Mouse (Mus musculus): ENCODE data around the gene Pacs1. TPM values are rescaled to one million over a fixed set of nuclear protein-coding genes. Genes with fewer than 3 reads are reported as not detected.

Gene Pacs1
- polyA plus RNA-seq, 1 experiment from 2014 or later = 29.3 TPM

DNA sequence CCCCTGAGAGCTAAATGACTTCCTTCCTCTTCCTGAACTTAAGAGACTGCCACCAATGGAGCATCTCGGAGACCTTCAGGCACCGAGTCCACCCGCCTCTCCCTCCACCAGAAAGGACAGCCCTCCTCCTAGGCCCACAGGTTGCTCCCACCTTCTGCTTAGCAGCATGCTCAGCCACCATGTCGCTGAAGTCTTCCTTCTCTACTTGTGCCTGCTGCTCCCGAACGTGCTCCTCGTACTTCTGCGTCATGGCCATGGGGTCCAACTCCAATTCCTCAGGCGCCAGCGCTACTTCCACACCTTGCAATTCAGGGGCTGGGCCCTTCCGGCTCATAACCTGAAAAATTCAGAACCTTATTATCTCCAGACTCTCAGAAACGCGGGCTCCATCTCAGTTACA lies 1.7 kb upstream of the Pacs1 start:
- WGBS = 89% methylated on average over 13 of the region's 13 CpGs
- H3K27ac ChIP-seq (replicated peaks; ENCODE audit: low read depth, low read length) = no peak overlapping the region
- no peak for ATAC-seq (ENCODE audit: insufficient number of reproducible peaks, low FRiP score, low TSS enrichment, low read depth)

DNA sequence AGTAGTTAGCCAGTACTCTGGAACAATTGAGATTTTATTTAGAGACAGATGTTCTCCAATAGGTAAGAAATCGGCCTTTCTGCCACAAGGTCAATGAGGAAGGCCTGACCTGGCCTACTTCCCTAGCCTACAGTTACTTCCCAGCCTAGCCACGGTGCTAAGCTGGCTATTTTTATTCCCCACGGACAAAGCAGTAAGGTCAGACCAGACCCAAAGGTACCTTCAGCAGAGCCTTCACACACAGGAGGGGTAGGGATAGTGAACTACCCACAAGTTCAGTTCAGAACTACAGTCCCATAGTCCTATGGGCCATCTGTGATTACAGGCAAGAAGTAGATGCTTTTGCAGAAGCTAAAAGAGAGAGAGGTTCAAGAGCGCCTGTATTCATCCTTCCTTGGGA lies 997 bp upstream of the Pacs1 start:
- Histone ChIP-seq H3K36me3 (ENCODE audit: control insufficient read depth, insufficient read depth, low read length) (peaks cover 18% of the 10 kb centered on the region), H3K4me1 (ENCODE audit: control insufficient read depth, insufficient read depth, low read length) (peaks cover 14% of the 10 kb centered on the region), H3K27ac (replicated peaks; ENCODE audit: low read depth, low read length) (peak overlapping the region; percentile 85), H3K4me3 (ENCODE audit: low read depth, low read length) (no peak overlapping the region), H3K4me2 (ENCODE audit: low read depth, severe bottlenecking) (0 out of 2 replicates have a peak overlapping the region, but pooled peaks have one; percentile 88), H3K9me3 (ENCODE audit: control insufficient read depth, low read length) (no peaks in the 10 kb centered on the region), H3K27me3 (ENCODE audit: control insufficient read depth, insufficient read depth, low read length) (no peaks in the 10 kb centered on the region), H3K9ac (ENCODE audit: low read length) (no peak overlapping the region)
- 80% methylated on average over 4 of the region's 4 CpGs for WGBS
- DNase-seq (ENCODE audit: low spot score) (no peak), ATAC-seq (ENCODE audit: insufficient number of reproducible peaks, low FRiP score, low TSS enrichment, low read depth) (no peak)

More for the DNA sequence above, 1.7 kb upstream of the Pacs1 start:
- no peaks in the 10 kb centered on the region for H3K27me3 ChIP-seq (ENCODE audit: control insufficient read depth, insufficient read depth, low read length)
- H3K36me3 ChIP-seq (ENCODE audit: control insufficient read depth, insufficient read depth, low read length) = peaks cover 18% of the 10 kb centered on the region
- no peak for DNase-seq (ENCODE audit: low spot score)
- no peak overlapping the region for H3K9ac ChIP-seq (ENCODE audit: low read length)
- H3K9me3 ChIP-seq (ENCODE audit: control insufficient read depth, low read length) = no peaks in the 10 kb centered on the region
- H3K4me2 ChIP-seq (ENCODE audit: low read depth, severe bottlenecking) = no peak overlapping the region
- H3K4me3 ChIP-seq (ENCODE audit: low read depth, low read length) = no peak overlapping the region
- peaks cover 14% of the 10 kb centered on the region for H3K4me1 ChIP-seq (ENCODE audit: control insufficient read depth, insufficient read depth, low read length)

DNA sequence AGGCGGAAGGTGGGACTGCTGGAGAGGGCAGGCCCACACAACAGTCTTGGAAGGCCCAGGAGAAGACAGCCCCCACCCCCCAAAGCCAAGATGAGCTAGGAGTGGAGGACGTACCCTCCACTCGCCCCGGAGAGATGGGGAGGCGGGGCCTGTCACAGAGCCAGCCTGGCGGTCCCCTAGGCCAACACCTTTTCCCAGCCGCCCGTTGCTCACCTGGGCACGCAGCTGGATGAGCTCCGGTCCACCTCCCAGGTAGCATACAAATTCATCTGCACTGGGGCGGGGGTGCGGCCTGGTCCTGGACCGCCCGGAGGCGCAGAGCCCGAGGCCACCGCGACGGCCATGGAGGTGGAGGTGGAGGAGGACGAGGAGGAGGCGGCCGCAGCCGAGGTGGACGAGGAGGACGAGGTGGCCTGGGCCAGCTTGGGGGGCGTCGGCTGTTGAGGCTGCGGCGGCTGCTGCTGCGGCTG lies 558 bp downstream of the Pacs1 start:
- 0% methylated on average over 20 of the region's 30 CpGs for WGBS

DNA sequence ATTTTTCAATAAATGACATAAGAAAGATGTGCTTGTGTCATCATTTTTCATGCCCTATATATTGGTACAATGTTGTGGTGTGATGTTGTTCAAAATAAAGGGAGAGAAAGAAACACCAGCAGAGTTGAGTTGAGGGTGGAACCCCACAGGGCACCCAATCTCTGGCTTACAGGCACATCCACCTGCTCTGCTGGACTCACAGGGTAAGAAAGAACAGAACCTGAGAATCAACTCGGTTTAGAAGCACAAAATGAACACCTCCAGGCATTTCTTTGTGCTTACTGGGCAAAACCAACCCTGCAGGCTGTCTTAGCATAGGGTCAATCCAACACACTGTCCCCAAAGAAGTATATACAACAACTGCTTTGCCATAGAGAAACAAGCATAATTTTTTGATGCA lies 1.5 kb downstream of the Pacs1 start:
- Histone ChIP-seq H3K4me2 (ENCODE audit: low read depth, severe bottlenecking) (peak overlapping the region; percentile 88), H3K9me3 (ENCODE audit: control insufficient read depth, low read length) (no peaks in the 10 kb centered on the region), H3K36me3 (ENCODE audit: control insufficient read depth, insufficient read depth, low read length) (peaks cover 11% of the 10 kb centered on the region), H3K27me3 (ENCODE audit: control insufficient read depth, insufficient read depth, low read length) (no peaks in the 10 kb centered on the region), H3K27ac (replicated peaks; ENCODE audit: low read depth, low read length) (no peak overlapping the region), H3K9ac (ENCODE audit: low read length) (no peak overlapping the region), H3K4me1 (ENCODE audit: control insufficient read depth, insufficient read depth, low read length) (peaks cover 14% of the 10 kb centered on the region), H3K4me3 (ENCODE audit: low read depth, low read length) (peak overlapping the region; percentile 85)
- DNase-seq (ENCODE audit: low spot score) = no peak
- WGBS = 68% methylated on average over 1 of the region's 1 CpGs
- ATAC-seq (ENCODE audit: insufficient number of reproducible peaks, low FRiP score, low TSS enrichment, low read depth) = no peak

More for the DNA sequence above, 558 bp downstream of the Pacs1 start:
- Histone ChIP-seq H3K9me3 (ENCODE audit: control insufficient read depth, low read length) (no peaks in the 10 kb centered on the region), H3K4me3 (ENCODE audit: low read depth, low read length) (peak overlapping the region; percentile 85), H3K4me1 (ENCODE audit: control insufficient read depth, insufficient read depth, low read length) (peaks cover 14% of the 10 kb centered on the region), H3K4me2 (ENCODE audit: low read depth, severe bottlenecking) (peak overlapping the region; percentile 88), H3K36me3 (ENCODE audit: control insufficient read depth, insufficient read depth, low read length) (peaks cover 13% of the 10 kb centered on the region), H3K9ac (ENCODE audit: low read length) (peak overlapping the region; percentile 89), H3K27ac (replicated peaks; ENCODE audit: low read depth, low read length) (peak overlapping the region; percentile 85; the same call in 1 of the 2 replicates), H3K27me3 (ENCODE audit: control insufficient read depth, insufficient read depth, low read length) (no peaks in the 10 kb centered on the region)
- ATAC-seq (ENCODE audit: insufficient number of reproducible peaks, low FRiP score, low TSS enrichment, low read depth) (peak; percentile 63), DNase-seq (ENCODE audit: low spot score) (peak; percentile 67)

- H3K36me3 ChIP-seq (ENCODE audit: control insufficient read depth, insufficient read depth, low read length) = peaks cover 4% of the 10 kb centered on the region; the same call in 1 of the 2 replicates
Observed at GRCm38 (mm10) chr19:5269392-5269791, 3.5 kb downstream of the Pacs1 start.

DNA sequence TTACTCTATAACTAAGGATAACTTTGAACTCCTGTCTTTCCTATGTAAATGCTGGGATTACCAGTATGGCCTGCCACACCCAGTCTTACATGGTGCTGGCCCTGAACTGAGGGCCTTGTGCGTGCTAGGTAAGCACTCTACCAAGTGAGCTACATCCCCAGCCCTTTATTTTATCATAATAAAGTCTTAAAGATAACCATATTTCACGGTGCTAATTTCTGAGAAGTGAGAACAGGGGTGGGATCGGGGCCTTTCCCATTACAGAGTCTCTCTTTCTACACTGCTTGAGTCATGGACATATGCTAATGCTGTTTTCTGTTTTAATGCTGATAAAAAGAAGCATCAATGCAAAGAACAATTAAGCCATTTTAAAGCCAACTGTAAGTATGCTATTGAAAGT lies 4.0 kb downstream of the Pacs1 start:
- Histone ChIP-seq H3K4me1 (ENCODE audit: control insufficient read depth, insufficient read depth, low read length) (peaks cover 12% of the 10 kb centered on the region), H3K4me3 (ENCODE audit: low read depth, low read length) (no peak overlapping the region), H3K36me3 (ENCODE audit: control insufficient read depth, insufficient read depth, low read length) (peaks cover 2% of the 10 kb centered on the region; the same call in 1 of the 2 replicates), H3K9me3 (ENCODE audit: control insufficient read depth, low read length) (no peaks in the 10 kb centered on the region), H3K27me3 (ENCODE audit: control insufficient read depth, insufficient read depth, low read length) (no peaks in the 10 kb centered on the region), H3K4me2 (ENCODE audit: low read depth, severe bottlenecking) (no peak overlapping the region), H3K9ac (ENCODE audit: low read length) (no peak overlapping the region), H3K27ac (replicated peaks; ENCODE audit: low read depth, low read length) (no peak overlapping the region)
- 86% methylated on average over 3 of the region's 3 CpGs for WGBS
- ATAC-seq (ENCODE audit: insufficient number of reproducible peaks, low FRiP score, low TSS enrichment, low read depth) (no peak), DNase-seq (ENCODE audit: low spot score) (no peak)

More at GRCm38 (mm10) chr19:5269392-5269791, 3.5 kb downstream of the Pacs1 start:
- ATAC-seq (ENCODE audit: insufficient number of reproducible peaks, low FRiP score, low TSS enrichment, low read depth) (no peak), DNase-seq (ENCODE audit: low spot score) (no peak)
- H3K27ac ChIP-seq (replicated peaks; ENCODE audit: low read depth, low read length) = no peak overlapping the region
- H3K4me1 ChIP-seq (ENCODE audit: control insufficient read depth, insufficient read depth, low read length) = peaks cover 14% of the 10 kb centered on the region
- 89% methylated on average over 5 of the region's 5 CpGs for WGBS
- no peak overlapping the region for H3K9ac ChIP-seq (ENCODE audit: low read length)
- H3K4me2 ChIP-seq (ENCODE audit: low read depth, severe bottlenecking) = no peak overlapping the region
- H3K4me3 ChIP-seq (ENCODE audit: low read depth, low read length) = no peak overlapping the region
- H3K9me3 ChIP-seq (ENCODE audit: control insufficient read depth, low read length) = no peaks in the 10 kb centered on the region
- no peaks in the 10 kb centered on the region for H3K27me3 ChIP-seq (ENCODE audit: control insufficient read depth, insufficient read depth, low read length)

GRCm38 (mm10) chr19:5268017-5268416 lies 4.9 kb downstream of the Pacs1 start:
- Histone ChIP-seq H3K4me1 (ENCODE audit: control insufficient read depth, insufficient read depth, low read length) (peaks cover 11% of the 10 kb centered on the region), H3K4me3 (ENCODE audit: low read depth, low read length) (no peak overlapping the region), H3K27ac (replicated peaks; ENCODE audit: low read depth, low read length) (no peak overlapping the region), H3K9ac (ENCODE audit: low read length) (no peak overlapping the region), H3K36me3 (ENCODE audit: control insufficient read depth, insufficient read depth, low read length) (no peaks in the 10 kb centered on the region), H3K4me2 (ENCODE audit: low read depth, severe bottlenecking) (no peak overlapping the region), H3K9me3 (ENCODE audit: control insufficient read depth, low read length) (no peaks in the 10 kb centered on the region), H3K27me3 (ENCODE audit: control insufficient read depth, insufficient read depth, low read length) (no peaks in the 10 kb centered on the region)
- ATAC-seq (ENCODE audit: insufficient number of reproducible peaks, low FRiP score, low TSS enrichment, low read depth) = no peak
- DNase-seq (ENCODE audit: low spot score) = no peak

- Histone ChIP-seq H3K9me3 (ENCODE audit: control insufficient read depth, low read length) (no peaks in the 10 kb centered on the region), H3K9ac (ENCODE audit: low read length) (no peak overlapping the region), H3K36me3 (ENCODE audit: control insufficient read depth, insufficient read depth, low read length) (no peaks in the 10 kb centered on the region), H3K4me1 (ENCODE audit: control insufficient read depth, insufficient read depth, low read length) (peaks cover 9% of the 10 kb centered on the region), H3K27me3 (ENCODE audit: control insufficient read depth, insufficient read depth, low read length) (no peaks in the 10 kb centered on the region), H3K4me2 (ENCODE audit: low read depth, severe bottlenecking) (no peak overlapping the region), H3K4me3 (ENCODE audit: low read depth, low read length) (no peak overlapping the region), H3K27ac (replicated peaks; ENCODE audit: low read depth, low read length) (no peak overlapping the region)
- WGBS = 92% methylated on average over 5 of the region's 5 CpGs
- no peak for ATAC-seq (ENCODE audit: insufficient number of reproducible peaks, low FRiP score, low TSS enrichment, low read depth)
- no peak for DNase-seq (ENCODE audit: low spot score)
Observed at GRCm38 (mm10) chr19:5267015-5267414, 5.9 kb downstream of the Pacs1 start.

DNA sequence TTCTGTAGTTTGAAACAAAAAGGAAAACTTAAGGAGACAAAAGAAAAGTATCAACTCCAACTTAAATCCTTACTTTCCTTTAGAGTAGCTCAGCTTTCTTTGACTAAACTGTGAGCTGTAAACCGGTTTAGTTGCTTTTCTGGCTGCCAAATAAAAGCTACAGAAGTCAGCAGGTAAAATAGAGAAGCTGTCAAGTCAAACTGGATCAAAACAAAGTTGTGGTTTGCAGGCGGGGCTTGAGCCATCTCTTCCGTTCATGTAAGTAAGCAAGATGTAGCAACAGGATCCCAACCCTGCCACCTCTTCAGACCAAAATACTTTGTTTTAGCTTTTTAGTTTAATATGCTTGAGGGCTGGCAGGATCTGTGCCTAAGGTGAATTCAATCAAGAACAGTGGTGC lies 15.8 kb downstream of the Pacs1 start:
- ATAC-seq (ENCODE audit: insufficient number of reproducible peaks, low FRiP score, low TSS enrichment, low read depth) = no peak
- Histone ChIP-seq H3K36me3 (ENCODE audit: control insufficient read depth, insufficient read depth, low read length) (no peaks in the 10 kb centered on the region; the same call in 1 of the 2 replicates), H3K9me3 (ENCODE audit: control insufficient read depth, low read length) (no peaks in the 10 kb centered on the region), H3K4me1 (ENCODE audit: control insufficient read depth, insufficient read depth, low read length) (no peaks in the 10 kb centered on the region), H3K9ac (ENCODE audit: low read length) (no peak overlapping the region), H3K27me3 (ENCODE audit: control insufficient read depth, insufficient read depth, low read length) (no peaks in the 10 kb centered on the region), H3K4me3 (ENCODE audit: low read depth, low read length) (no peak overlapping the region), H3K4me2 (ENCODE audit: low read depth, severe bottlenecking) (no peak overlapping the region), H3K27ac (replicated peaks; ENCODE audit: low read depth, low read length) (no peak overlapping the region)
- WGBS = 49% methylated on average over 3 of the region's 3 CpGs
- no peak for DNase-seq (ENCODE audit: low spot score)
